Mouse (Mus musculus) hindbrain, postnatal 0 days (tissue): Measurements from ENCODE around the gene Rgs6. TPM values are rescaled to one million over a fixed set of nuclear protein-coding genes. Genes with fewer than 3 reads are reported as not detected.
A peak's percentile ranks its signal among the peaks of the same experiment; 100 is the strongest.

Experiments used
- ATAC-seq: fragments of 200-750 bp; cut with Nextera tagmentation; 2 replicates; pipeline ENCODE4 v1.8.0; 2017; ENCODE audit warnings: mild to moderate bottlenecking, moderate TSS enrichment, moderate library complexity
- DNase-seq: peaks from one replicate; pipeline ENCODE4 v3.0.0-alpha.2; 2015; ENCODE audit warnings: low spot score
- H3K27ac ChIP-seq: fragments of 300-500 bp; sonication (generic); 2 replicates; pipeline ENCODE4 v1.5.1; 2014; ENCODE audit warnings: mild to moderate bottlenecking
- H3K27me3 ChIP-seq: fragments of 300-500 bp; sonication (generic); 2 replicates; pipeline ENCODE4 v1.6.1; 2014; ENCODE audit warnings: low read length, mixed read lengths; ENCODE audit not compliant: insufficient read depth
- H3K36me3 ChIP-seq: fragments of 300-500 bp; sonication (generic); 2 replicates; pipeline ENCODE4 v1.6.1; 2014; ENCODE audit warnings: low read length, mixed read lengths; ENCODE audit not compliant: insufficient read depth
- H3K4me1 ChIP-seq: fragments of 300-500 bp; sonication (generic); 2 replicates; pipeline ENCODE4 v1.6.1; 2014; ENCODE audit warnings: antibody characterized with exemption, low read length, mixed read lengths; ENCODE audit not compliant: insufficient read depth
- H3K4me2 ChIP-seq: fragments of 300-500 bp; sonication (generic); 2 replicates; pipeline ENCODE4 v1.6.1; 2014; ENCODE audit warnings: low read depth, mild to moderate bottlenecking, low read length, moderate library complexity, mixed read lengths
- H3K4me3 ChIP-seq: fragments of 300-500 bp; sonication (generic); 2 replicates; pipeline ENCODE4 v1.5.1; 2014; ENCODE audit warnings: low read length
- H3K9ac ChIP-seq: fragments of 300-500 bp; sonication (generic); replicated peaks from 2 replicates; pipeline ENCODE4 v1.6.1; 2014; ENCODE audit warnings: mild to moderate bottlenecking, low read length, moderate library complexity, mixed read lengths
- H3K9me3 ChIP-seq: fragments of 300-500 bp; sonication (generic); 2 replicates; pipeline ENCODE4 v1.6.1; 2016; ENCODE audit warnings: low read length, mixed read lengths
- CTCF ChIP-seq: IDR thresholded peaks from 2 replicates; pipeline ENCODE4 v1.5.1; 2016; ENCODE audit warnings: antibody characterized with exemption, control low read depth, low read depth
- WGBS: fragments of 180-500 bp; shearing (Covaris S2); extraction: QIAGEN DNeasy Blood & Tissue Kit; methylation state at CpG from one replicate; pipeline ENCODE4 v1.1.7; 2014; 5-methylcytosine and 5-hydroxymethylcytosine counted together
- polyA plus RNA-seq: library from polyadenylated mRNA; unstranded; fragments of >200 nt; fragmentation: Nextera tagmentation; extraction: Ambion mirVana; gene quantifications from 2 replicates; pipeline ENCODE4 v1.2.1, GENCODE M21; 2015
- total RNA-seq: library from RNA; depleted of rRNA; stranded (reverse); fragments of >200 nt; gene quantifications from 2 replicates; pipeline ENCODE4 v1.2.3, GENCODE M21; 2014

Rgs6 gene
- total and polyA plus RNA-seq, 2 experiments from 2014 or later, result 14.3 to 16.4 TPM

- no peak for ATAC-seq
- Histone ChIP-seq H3K27ac (no peak overlapping the region), H3K36me3 (no peaks in the 10 kb centered on the region), H3K4me1 (no peaks in the 10 kb centered on the region), H3K9ac (no peak overlapping the region), H3K4me3 (no peak overlapping the region), H3K27me3 (no peaks in the 10 kb centered on the region), H3K4me2 (no peak overlapping the region), H3K9me3 (no peaks in the 10 kb centered on the region)
- 64% methylated on average over 1 of the region's 1 CpGs for WGBS
- no peak for TF ChIP-seq CTCF
- no peak for DNase-seq
Observed at GRCm38 (mm10) chr12:83179860-83180259, 591.8 kb downstream of the Rgs6 start.

GRCm38 (mm10) chr12:83180561-83180960 is 592.5 kb downstream of the Rgs6 start:
- H3K27me3 ChIP-seq, result no peaks in the 10 kb centered on the region
- H3K36me3 ChIP-seq, result no peaks in the 10 kb centered on the region
- DNase-seq, result peak; percentile 37
- H3K27ac ChIP-seq, result no peak overlapping the region
- no peaks in the 10 kb centered on the region for H3K4me1 ChIP-seq
- H3K9me3 ChIP-seq, result no peaks in the 10 kb centered on the region
- ATAC-seq, result no peak
- no peak overlapping the region for H3K9ac ChIP-seq
- no peak overlapping the region for H3K4me2 ChIP-seq
- TF ChIP-seq CTCF, result no peak
- H3K4me3 ChIP-seq, result no peak overlapping the region
- WGBS, result 65% methylated on average over 6 of the region's 6 CpGs

GRCm38 (mm10) chr12:83201674-83202073 is 613.6 kb downstream of the Rgs6 start:
- Histone ChIP-seq H3K4me1 (peaks cover 1% of the 10 kb centered on the region; the same call in 1 of the 2 replicates), H3K36me3 (no peaks in the 10 kb centered on the region), H3K4me3 (no peak overlapping the region), H3K27me3 (no peaks in the 10 kb centered on the region), H3K27ac (no peak overlapping the region), H3K9me3 (no peaks in the 10 kb centered on the region), H3K4me2 (no peak overlapping the region), H3K9ac (no peak overlapping the region)
- no peak for ATAC-seq
- no peak for TF ChIP-seq CTCF
- no peak for DNase-seq
- 34% methylated on average over 3 of the region's 3 CpGs for WGBS

GRCm38 (mm10) chr12:83204361-83204760 is 616.3 kb downstream of the Rgs6 start:
- 51% methylated on average over 5 of the region's 5 CpGs for WGBS
- Histone ChIP-seq H3K4me1 (peaks cover 15% of the 10 kb centered on the region), H3K4me2 (no peak overlapping the region), H3K27me3 (no peaks in the 10 kb centered on the region), H3K36me3 (no peaks in the 10 kb centered on the region), H3K27ac (no peak overlapping the region), H3K4me3 (no peak overlapping the region), H3K9me3 (no peaks in the 10 kb centered on the region), H3K9ac (no peak overlapping the region)
- ATAC-seq (no peak), DNase-seq (no peak)
- no peak for TF ChIP-seq CTCF

- H3K36me3 ChIP-seq, result no peaks in the 10 kb centered on the region
- H3K9ac ChIP-seq, result no peak overlapping the region
- H3K27ac ChIP-seq, result no peak overlapping the region
- TF ChIP-seq CTCF, result no peak
- H3K4me1 ChIP-seq, result peaks cover 18% of the 10 kb centered on the region
- no peak overlapping the region for H3K4me3 ChIP-seq
- WGBS, result 69% methylated on average over 6 of the region's 6 CpGs
- no peaks in the 10 kb centered on the region for H3K27me3 ChIP-seq
- no peaks in the 10 kb centered on the region for H3K9me3 ChIP-seq
- no peak overlapping the region for H3K4me2 ChIP-seq
- ATAC-seq (no peak), DNase-seq (no peak)
Observed at GRCm38 (mm10) chr12:83206866-83207265, 618.8 kb downstream of the Rgs6 start.

GRCm38 (mm10) chr12:83207481-83207880 is 619.4 kb downstream of the Rgs6 start:
- H3K36me3 ChIP-seq, result no peaks in the 10 kb centered on the region
- H3K27ac ChIP-seq, result peak overlapping the region; percentile 56; the same call in 1 of the 2 replicates
- TF ChIP-seq CTCF, result no peak
- no peak overlapping the region for H3K4me3 ChIP-seq
- DNase-seq (no peak), ATAC-seq (no peak)
- H3K4me2 ChIP-seq, result no peak overlapping the region
- 54% methylated on average over 5 of the region's 5 CpGs for WGBS
- no peak overlapping the region for H3K9ac ChIP-seq
- H3K27me3 ChIP-seq, result no peaks in the 10 kb centered on the region
- no peaks in the 10 kb centered on the region for H3K9me3 ChIP-seq
- H3K4me1 ChIP-seq, result peaks cover 18% of the 10 kb centered on the region

- Histone ChIP-seq H3K9ac (no peak overlapping the region), H3K9me3 (no peaks in the 10 kb centered on the region), H3K36me3 (no peaks in the 10 kb centered on the region), H3K27me3 (no peaks in the 10 kb centered on the region), H3K4me1 (peaks cover 18% of the 10 kb centered on the region), H3K4me3 (no peak overlapping the region), H3K4me2 (no peak overlapping the region), H3K27ac (peak overlapping the region; percentile 56)
- DNase-seq (peak; percentile 73), ATAC-seq (peak; percentile 72)
- 25% methylated on average over 8 of the region's 8 CpGs for WGBS
- TF ChIP-seq CTCF, result no peak
Observed at GRCm38 (mm10) chr12:83208011-83208410, 619.9 kb downstream of the Rgs6 start.
